Mouse (Mus musculus): ENCODE results near the gene Cybrd1.

Gene Cybrd1

GRCm38 (mm10) chr2:71173031-71173430 is 55.3 kb downstream of the Cybrd1 start:
- no peak for DNase-seq (ENCODE audit: low spot score in 2 of 2)

GRCm38 (mm10) chr2:71176329-71177249 is 58.9 kb downstream of the Cybrd1 start:
- no peak for DNase-seq (ENCODE audit: low spot score in 2 of 2)

GRCm38 (mm10) chr2:71177250-71177615 is 59.5 kb downstream of the Cybrd1 start:
- no peak for DNase-seq (ENCODE audit: low spot score in 2 of 2)

- no peak for DNase-seq (ENCODE audit: low spot score in 2 of 2)
Measured at GRCm38 (mm10) chr2:71177760-71178159, 60.0 kb downstream of the Cybrd1 start.

DNA sequence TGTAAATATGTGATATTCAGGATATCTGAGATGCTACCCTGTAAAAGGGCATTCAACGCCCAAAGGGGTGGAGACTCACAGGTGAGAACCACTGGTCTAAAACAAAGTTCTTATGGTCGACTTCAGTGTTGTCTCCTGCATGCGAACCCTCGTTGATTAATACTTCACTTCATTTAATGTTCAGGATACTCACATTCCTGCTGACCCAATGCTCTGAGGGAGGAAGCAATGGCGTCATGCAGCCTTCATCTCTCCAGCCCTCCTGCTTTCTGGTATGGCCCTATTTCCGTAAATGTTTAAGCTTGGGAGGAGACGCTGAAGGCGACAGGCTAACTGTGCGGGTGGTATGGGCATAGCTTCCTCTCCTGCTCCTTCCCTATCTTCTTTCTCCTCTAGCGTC is 62.0 kb downstream of the Cybrd1 start:
- no peak for DNase-seq (ENCODE audit: low spot score in 2 of 2)

DNA sequence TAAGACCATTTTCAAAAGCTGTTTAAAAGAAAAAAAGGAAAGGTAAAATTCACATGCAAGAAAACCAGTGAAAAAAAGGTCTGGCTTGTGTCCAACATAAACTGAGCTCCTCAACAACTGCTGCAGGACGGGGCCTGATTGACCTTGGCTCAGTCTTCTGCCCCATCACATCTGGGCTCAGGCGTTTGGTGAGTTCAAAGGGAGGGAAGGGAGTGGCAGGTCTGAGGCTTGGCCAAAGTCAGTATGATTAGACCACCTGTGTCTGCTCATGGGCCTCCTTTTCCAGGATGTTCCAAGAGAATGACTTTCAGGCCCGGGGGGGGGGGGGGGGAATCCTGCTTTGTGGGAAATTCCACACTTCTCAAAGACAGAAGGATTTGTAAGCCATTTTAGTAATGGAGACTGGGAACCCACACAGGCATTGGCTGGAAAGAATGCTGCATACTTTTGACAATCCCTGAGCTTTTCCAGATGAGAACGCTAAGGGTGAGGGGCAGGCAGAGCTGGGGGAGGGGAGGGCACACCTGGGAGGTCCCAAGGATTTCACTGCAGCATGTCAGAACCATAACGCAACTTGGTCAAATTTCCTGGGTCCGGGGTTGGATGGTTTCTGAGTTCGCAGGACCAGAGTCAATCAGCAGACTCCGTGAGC is 63.0 kb downstream of the Cybrd1 start:
- DNase-seq (ENCODE audit: low spot score in 2 of 2), result no peak

GRCm38 (mm10) chr2:71187950-71188349 is 70.2 kb downstream of the Cybrd1 start:
- DNase-seq (ENCODE audit: low spot score in 2 of 2), result no peak

DNA sequence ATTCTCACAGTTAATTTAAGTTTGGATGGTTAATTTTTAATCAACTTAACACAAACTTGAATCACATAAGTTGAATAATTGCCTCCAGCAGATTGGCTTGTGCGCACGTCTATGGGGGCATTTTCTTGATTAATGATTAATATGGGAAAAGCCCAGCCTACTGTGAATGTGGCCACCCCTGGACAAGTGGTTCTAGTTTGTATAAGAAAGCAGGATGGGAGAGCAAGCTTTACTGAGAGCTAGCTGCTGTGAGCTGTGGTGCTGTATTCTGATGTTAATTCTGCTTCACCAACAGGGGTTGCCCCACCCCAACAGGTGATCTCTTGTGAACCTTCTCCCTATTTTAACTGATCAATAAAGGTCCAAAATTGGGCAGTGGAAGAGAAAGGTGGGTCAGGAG is 71.1 kb downstream of the Cybrd1 start:
- no peak for DNase-seq (ENCODE audit: low spot score in 2 of 2)

- no peak for DNase-seq (ENCODE audit: low spot score in 2 of 2)
Measured at GRCm38 (mm10) chr2:71191391-71192194, 73.9 kb downstream of the Cybrd1 start.

DNA sequence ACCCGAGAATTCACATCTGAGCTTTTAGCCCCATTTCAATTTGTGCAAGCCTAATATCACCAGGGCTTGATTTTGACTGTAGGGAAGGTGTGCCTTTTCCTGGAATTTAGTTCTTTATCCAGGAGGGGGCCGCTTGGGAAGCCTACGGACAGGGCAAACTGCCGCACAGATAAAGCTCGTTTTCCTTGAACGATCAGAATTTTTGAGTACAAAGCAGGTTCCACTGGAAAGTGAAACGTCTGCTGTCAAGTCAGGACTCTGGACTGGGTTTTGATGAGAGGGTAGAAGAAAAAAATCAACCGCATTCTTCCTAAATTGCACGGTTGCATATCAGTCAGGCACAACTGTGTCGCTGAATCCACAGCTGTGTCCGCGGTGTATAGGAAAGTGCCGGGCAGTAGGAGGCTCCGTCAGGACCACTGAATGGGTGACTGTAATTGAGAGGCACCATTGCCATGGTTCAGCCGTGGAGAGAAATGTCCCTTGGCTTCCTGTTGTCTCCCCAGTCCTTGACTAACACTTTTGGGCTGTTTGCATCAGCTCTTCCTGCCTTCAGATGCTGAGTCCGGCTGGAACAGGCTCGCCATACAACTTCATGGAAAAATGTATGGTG is 74.6 kb downstream of the Cybrd1 start:
- DNase-seq (ENCODE audit: low spot score in 2 of 2), result no peak

Measured in left cerebral cortex, adult 9 months (tissue).